Mouse (Mus musculus) right cerebral cortex, postnatal 25 days (tissue): Measurements from ENCODE around the gene Tmem258.
"Not testable (repeated sequence)": the region's sequence is repeated elsewhere in the genome, so short reads cannot be mapped to it uniquely, and the experiment has no call there.

Experiments
- DNase-seq: peaks from one replicate; pipeline ENCODE4 v3.0.0; 2022

Gene Tmem258

GRCm38 (mm10) chr19:10203848-10204615 is at the start of gene Tmem258, which contains the start of gene Fen1:
TSS of gene Tmem258 (plus strand) at chr19:10204014.
TSS of gene Fen1 (minus strand) at chr19:10204169.
- DNase-seq = peak; percentile 90

GRCm38 (mm10) chr19:10157725-10158124 is 46.1 kb upstream of the Tmem258 start:
- no peak for DNase-seq

GRCm38 (mm10) chr19:10163896-10164295 is 39.9 kb upstream of the Tmem258 start:
- DNase-seq = no peak

- not testable (repeated sequence) for DNase-seq
These were observed 37.9 kb upstream of the Tmem258 start for GRCm38 (mm10) chr19:10165928-10166327.

GRCm38 (mm10) chr19:10167112-10167511 is 36.7 kb upstream of the Tmem258 start:
- no peak for DNase-seq

GRCm38 (mm10) chr19:10167951-10168350 is 35.9 kb upstream of the Tmem258 start:
- DNase-seq = no peak

- DNase-seq = no peak
These were observed 35.4 kb upstream of the Tmem258 start for GRCm38 (mm10) chr19:10168441-10168840.

- no peak for DNase-seq
These were observed 34.6 kb upstream of the Tmem258 start for GRCm38 (mm10) chr19:10169179-10169578.

- DNase-seq = not testable (repeated sequence)
These were observed 34.0 kb upstream of the Tmem258 start for GRCm38 (mm10) chr19:10169692-10170330.

GRCm38 (mm10) chr19:10170466-10170865 is 33.3 kb upstream of the Tmem258 start:
- DNase-seq = no peak

GRCm38 (mm10) chr19:10171359-10171758 is 32.5 kb upstream of the Tmem258 start:
- DNase-seq = no peak

GRCm38 (mm10) chr19:10171846-10172245 is 32.0 kb upstream of the Tmem258 start:
- DNase-seq = no peak

GRCm38 (mm10) chr19:10173116-10173718 is 30.6 kb upstream of the Tmem258 start:
- no peak for DNase-seq

GRCm38 (mm10) chr19:10173844-10174539 is 29.8 kb upstream of the Tmem258 start:
- no peak for DNase-seq

- DNase-seq = no peak
These were observed 28.9 kb upstream of the Tmem258 start for GRCm38 (mm10) chr19:10174956-10175355.

GRCm38 (mm10) chr19:10176477-10176876 is 27.3 kb upstream of the Tmem258 start:
- DNase-seq = no peak

GRCm38 (mm10) chr19:10176941-10177372 is 26.9 kb upstream of the Tmem258 start:
- DNase-seq = no peak

- peak; percentile 40 for DNase-seq
These were observed 22.6 kb upstream of the Tmem258 start for GRCm38 (mm10) chr19:10181225-10181624.

- DNase-seq = no peak
These were observed 21.7 kb upstream of the Tmem258 start for GRCm38 (mm10) chr19:10182142-10182541.

GRCm38 (mm10) chr19:10182670-10183298 is 21.0 kb upstream of the Tmem258 start, which contains the start of gene Fads1:
TSS of gene Fads1 (plus strand) at chr19:10182888.
- DNase-seq = peak; percentile 96

- DNase-seq = peak; percentile 80
These were observed 20.4 kb upstream of the Tmem258 start for GRCm38 (mm10) chr19:10183299-10183983.

GRCm38 (mm10) chr19:10184096-10184495 is 19.7 kb upstream of the Tmem258 start:
- DNase-seq = peak; percentile 29
